In genomic region chr17:78966092-78966883, GRCm38 (mm10) we compare ENCODE assay signal across 24 mouse cellular contexts. TPM values are rescaled to one million over a fixed set of nuclear protein-coding genes. Genes with fewer than 3 reads are reported as not detected.
DNase-seq lines count a peak whose midpoint lies in the region; ATAC-seq and TF ChIP-seq lines count a peak whose summit lies in the region.
"Had no signal": no experiment of that assay in that cellular context is flagged by ENCODE, and none has a peak within 500 bp of the region (broad histone marks: within the 10 kb centered on the region; RNA-seq: fewer than 3 reads in every experiment).

No protein-coding gene starts in this region.

- TF ChIP-seq EP300 in lung, postnatal 0 days (IDR thresholded peaks at IDR 0.05): peak; percentile 26; the same call in 1 of the 2 replicates

- peak overlapping the region; percentile 69 for H3K27ac ChIP-seq in bone marrow, adult 2 months (ENCODE audit: control insufficient read depth, insufficient read depth, low read depth, low read length, poor library complexity)
- 0 out of 2 replicates have a peak overlapping the region, but pooled peaks have one; percentile 32 for H3K27ac ChIP-seq in lung, postnatal 0 days (ENCODE audit: low read length)
- H3K27ac ChIP-seq in heart, embryonic 11.5 days (ENCODE audit: low read depth, low read length): no peak overlapping the region
- H3K27ac ChIP-seq: forebrain, embryonic 10.5 days; limb, embryonic 13.5 days; macrophage had no signal

- WGBS in bone marrow, adult 2 months: 48% methylated on average over 11 of the region's 11 CpGs
- 61% methylated on average over 11 of the region's 11 CpGs for WGBS in lung, postnatal 0 days
- 88% methylated on average over 11 of the region's 11 CpGs for WGBS in heart, embryonic 11.5 days (ENCODE audit: insufficient replicate concordance)

- H3K27me3 ChIP-seq in lung, postnatal 0 days (replicated peaks; ENCODE audit: insufficient read depth, low read length): no peaks in the 10 kb centered on the region
- H3K27me3 ChIP-seq in heart, embryonic 11.5 days (ENCODE audit: control insufficient read depth, insufficient read depth, low read length): no peaks in the 10 kb centered on the region
- H3K27me3 ChIP-seq: limb, embryonic 13.5 days had no signal

- no peak overlapping the region for H3K9ac ChIP-seq in lung, postnatal 0 days (replicated peaks; ENCODE audit: low read depth)
- H3K9ac ChIP-seq in heart, embryonic 11.5 days (ENCODE audit: low read depth, low read length): no peak overlapping the region
- H3K9ac ChIP-seq: forebrain, postnatal 0 days; limb, embryonic 13.5 days had no signal

- peaks cover 3% of the 10 kb centered on the region; the same call in 1 of the 2 replicates for H3K4me1 ChIP-seq in bone marrow, adult 2 months (ENCODE audit: control insufficient read depth, insufficient read depth, low read length)
- no peaks in the 10 kb centered on the region for H3K4me1 ChIP-seq in lung, postnatal 0 days (ENCODE audit: insufficient read depth, low read depth, low read length)
- H3K4me1 ChIP-seq in heart, embryonic 11.5 days (ENCODE audit: control insufficient read depth, insufficient read depth, low read length): no peaks in the 10 kb centered on the region
- H3K4me1 ChIP-seq: forebrain, embryonic 10.5 days; limb, embryonic 13.5 days had no signal

- H3K4me2 ChIP-seq in lung, postnatal 0 days (replicated peaks; ENCODE audit: low read depth, low read length): no peak overlapping the region
- H3K4me2 ChIP-seq in heart, embryonic 11.5 days: no peak overlapping the region
- H3K4me2 ChIP-seq: limb, embryonic 13.5 days; midbrain, embryonic 11.5 days had no signal

- H3K9me3 ChIP-seq in lung, postnatal 0 days (ENCODE audit: low read length): no peaks in the 10 kb centered on the region
- no peaks in the 10 kb centered on the region for H3K9me3 ChIP-seq in heart, embryonic 11.5 days (replicated peaks; ENCODE audit: control insufficient read depth, low read length)
- H3K9me3 ChIP-seq: forebrain, embryonic 10.5 days; limb, embryonic 13.5 days had no signal

- DNase-seq in lung, postnatal 0 days (ENCODE audit: low spot score): peak; percentile 72
- no peak for DNase-seq in spleen, postnatal 14 days (ENCODE audit: low spot score in 2 of 2)
- DNase-seq in layer of hippocampus, adult 11-12 months (ENCODE audit: low spot score): no peak
- DNase-seq: adrenal gland, postnatal 14 days; cerebellum, postnatal 10 days; forebrain, postnatal 0 days; gastrocnemius, postnatal 25 days; kidney, adult 9 months; kidney, postnatal 25 days; right cerebral cortex, postnatal 14 days had no signal

- peak; percentile 96 for ATAC-seq in granulocyte monocyte progenitor cell, adult 5-6 weeks (replicated peaks; ENCODE audit: poor library complexity, severe bottlenecking)
- peak; percentile 92 for ATAC-seq in lung, postnatal 0 days
- ATAC-seq in megakaryocyte, adult 5-6 weeks (ENCODE audit: poor library complexity, severe bottlenecking): peak; percentile 92
- ATAC-seq in heart, embryonic 11.5 days (replicated peaks; ENCODE audit: insufficient number of reproducible peaks, low FRiP score, low TSS enrichment): no peak
- ATAC-seq: forebrain, postnatal 0 days; hindbrain, embryonic 16.5 days; intestine, embryonic 16.5 days had no signal

- no peak for TF ChIP-seq POLR2A in bone marrow, adult 2 months (IDR thresholded peaks at IDR 0.05; ENCODE audit: borderline replicate concordance, control insufficient read depth, low read depth, low read length)

- H3K36me3 ChIP-seq in lung, postnatal 0 days (ENCODE audit: insufficient read depth, low read length): peaks cover 32% of the 10 kb centered on the region; the same call in 1 of the 2 replicates
- peaks cover 10% of the 10 kb centered on the region for H3K36me3 ChIP-seq in heart, embryonic 11.5 days (ENCODE audit: control insufficient read depth, insufficient read depth, low read length)

- peak overlapping the region; percentile 91 for H3K4me3 ChIP-seq in bone marrow, adult 2 months (replicated peaks; ENCODE audit: control insufficient read depth, low read depth, low read length)
- no peak overlapping the region for H3K4me3 ChIP-seq in lung, postnatal 0 days (ENCODE audit: low read depth, low read length)
- H3K4me3 ChIP-seq in heart, embryonic 11.5 days (ENCODE audit: low read depth, low read length): no peak overlapping the region
- H3K4me3 ChIP-seq: forebrain, embryonic 10.5 days; limb, embryonic 13.5 days had no signal

- no peak for TF ChIP-seq CTCF in bone marrow, adult 2 months (IDR thresholded peaks at IDR 0.05; ENCODE audit: control insufficient read depth, insufficient read depth, low read length)
- TF ChIP-seq CTCF in lung, postnatal 0 days (IDR thresholded peaks at IDR 0.05): no peak

RNA-seq across cellular contexts. Expression of gene Ndufaf7, which starts 29.4 kb away (rescaled TPM):
- 20.7 and 27.7 TPM in 2 replicates for polyA plus RNA-seq in bone marrow, adult 2 months (2011; ENCODE audit: insufficient read depth, insufficient read length, low replicate concordance, missing spikeins)
- total RNA-seq in granulocyte monocyte progenitor cell, adult 5-6 weeks (2014; fragmentation: Nextera tagmentation): 47.9 and 49.7 TPM in 2 replicates
- 25.9 and 34.5 TPM in 2 replicates for total RNA-seq in granulocyte monocyte progenitor cell, adult 5-6 weeks (2017)
- polyA plus RNA-seq in lung, postnatal 0 days (2015; fragmentation: Nextera tagmentation; extraction: Ambion mirVana): 37.7 and 42.9 TPM in 2 replicates
- total RNA-seq in megakaryocyte, adult 5-6 weeks (2015): 61.6 and 64.7 TPM in 2 replicates
- 40.6 and 54.7 TPM in 2 replicates for total RNA-seq in megakaryocyte, adult 5-6 weeks (2017)
- 62.1 and 66.6 TPM in 2 replicates for polyA plus RNA-seq in heart, embryonic 11.5 days (2014; fragmentation: Nextera tagmentation; extraction: Ambion mirVana)

RNA-seq across cellular contexts. Expression of gene Cebpz, which starts 29.4 kb away (rescaled TPM):
- 15.3 and 19.6 TPM in 2 replicates for polyA plus RNA-seq in bone marrow, adult 2 months (2011; ENCODE audit: insufficient read depth, insufficient read length, low replicate concordance, missing spikeins)
- total RNA-seq in granulocyte monocyte progenitor cell, adult 5-6 weeks (2014; fragmentation: Nextera tagmentation): 61.6 and 62.4 TPM in 2 replicates
- 124 and 206 TPM in 2 replicates for total RNA-seq in granulocyte monocyte progenitor cell, adult 5-6 weeks (2017)
- 43.4 and 47.6 TPM in 2 replicates for polyA plus RNA-seq in lung, postnatal 0 days (2015; fragmentation: Nextera tagmentation; extraction: Ambion mirVana)
- 32.9 and 40.2 TPM in 2 replicates for total RNA-seq in megakaryocyte, adult 5-6 weeks (2015)
- 101 and 115 TPM in 2 replicates for total RNA-seq in megakaryocyte, adult 5-6 weeks (2017)
- 36.0 and 41.3 TPM in 2 replicates for polyA plus RNA-seq in heart, embryonic 11.5 days (2014; fragmentation: Nextera tagmentation; extraction: Ambion mirVana)

RNA-seq across cellular contexts. Expression of gene Cebpzos, which starts 50.0 kb away (rescaled TPM):
- polyA plus RNA-seq in bone marrow, adult 2 months (2011; ENCODE audit: insufficient read depth, insufficient read length, low replicate concordance, missing spikeins): 4.4 and 16.4 TPM in 2 replicates
- total RNA-seq in granulocyte monocyte progenitor cell, adult 5-6 weeks (2014; fragmentation: Nextera tagmentation): 31.0 and 34.8 TPM in 2 replicates
- 53.7 and 66.1 TPM in 2 replicates for total RNA-seq in granulocyte monocyte progenitor cell, adult 5-6 weeks (2017)
- 67.5 and 68.1 TPM in 2 replicates for polyA plus RNA-seq in lung, postnatal 0 days (2015; fragmentation: Nextera tagmentation; extraction: Ambion mirVana)
- total RNA-seq in megakaryocyte, adult 5-6 weeks (2015): 28.2 and 36.8 TPM in 2 replicates
- total RNA-seq in megakaryocyte, adult 5-6 weeks (2017): 36.5 and 56.0 TPM in 2 replicates
- 77.6 and 81.6 TPM in 2 replicates for polyA plus RNA-seq in heart, embryonic 11.5 days (2014; fragmentation: Nextera tagmentation; extraction: Ambion mirVana)

RNA-seq across cellular contexts. Expression of gene Prkd3, which starts 54.3 kb away (rescaled TPM):
- 6.5 and 10.7 TPM in 2 replicates for polyA plus RNA-seq in bone marrow, adult 2 months (2011; ENCODE audit: insufficient read depth, insufficient read length, low replicate concordance, missing spikeins)
- 44.2 and 52.7 TPM in 2 replicates for total RNA-seq in granulocyte monocyte progenitor cell, adult 5-6 weeks (2014; fragmentation: Nextera tagmentation)
- 49.8 and 51.1 TPM in 2 replicates for total RNA-seq in granulocyte monocyte progenitor cell, adult 5-6 weeks (2017)
- polyA plus RNA-seq in lung, postnatal 0 days (2015; fragmentation: Nextera tagmentation; extraction: Ambion mirVana): 24.1 and 27.6 TPM in 2 replicates
- total RNA-seq in megakaryocyte, adult 5-6 weeks (2015): 75.6 and 77.9 TPM in 2 replicates
- 79.1 and 83.0 TPM in 2 replicates for total RNA-seq in megakaryocyte, adult 5-6 weeks (2017)
- polyA plus RNA-seq in heart, embryonic 11.5 days (2014; fragmentation: Nextera tagmentation; extraction: Ambion mirVana): 28.3 and 32.8 TPM in 2 replicates

RNA-seq across cellular contexts. Expression of gene Sult6b1, which starts 59.5 kb away (rescaled TPM):
- not detected in 2 replicates for polyA plus RNA-seq in bone marrow, adult 2 months (2011; ENCODE audit: insufficient read depth, insufficient read length, low replicate concordance, missing spikeins)
- total RNA-seq in granulocyte monocyte progenitor cell, adult 5-6 weeks (2014; fragmentation: Nextera tagmentation): not detected in 2 replicates
- not detected in 2 replicates for total RNA-seq in granulocyte monocyte progenitor cell, adult 5-6 weeks (2017)
- 0.10 TPM in 1 of 2 replicates, not detected in the other for polyA plus RNA-seq in lung, postnatal 0 days (2015; fragmentation: Nextera tagmentation; extraction: Ambion mirVana)
- total RNA-seq in megakaryocyte, adult 5-6 weeks (2015): not detected in 2 replicates
- total RNA-seq in megakaryocyte, adult 5-6 weeks (2017): 1.4 TPM in 1 of 2 replicates, not detected in the other
- 0.27 and 0.33 TPM in 2 replicates for polyA plus RNA-seq in heart, embryonic 11.5 days (2014; fragmentation: Nextera tagmentation; extraction: Ambion mirVana)
- total RNA-seq: adrenal gland, postnatal 14 days; forebrain, postnatal 0 days; gastrocnemius, postnatal 25 days; hematopoietic stem cell, adult 5-6 weeks; left cerebral cortex, postnatal 25 days had no signal
- polyA plus RNA-seq: brain, embryonic 14.5 days; forebrain, embryonic 10.5 days; forebrain, postnatal 0 days; hindbrain, embryonic 16.5 days; limb, embryonic 13.5 days; macrophage; midbrain, embryonic 11.5 days; urinary bladder, adult 2 months had no signal
